Mouse (Mus musculus) CH12.LX (cell line): ENCODE results near the gene Ascl1.

ENCODE experiments used
- CTCF ChIP-seq, 2 experiments: IDR thresholded peaks in 1 of 2; conservative IDR thresholded peaks in 1 of 2; 2 replicates each; pipeline ENCODE4 v1.5.1; 2011 to 2012; ENCODE audit warnings: low read depth in 2 of 2, low read length in 2 of 2, improper control_type of control experiment in 1 of 2, inconsistent platforms in 1 of 2, mild to moderate bottlenecking in 1 of 2, moderate library complexity in 1 of 2
- EP300 ChIP-seq: IDR thresholded peaks from 2 replicates; pipeline ENCODE4 v1.6.1; 2011; ENCODE audit warnings: low read length, improper control_type of control experiment
- KAT2A ChIP-seq: IDR thresholded peaks from 2 replicates; pipeline ENCODE4 v1.6.1; 2012; ENCODE audit warnings: low read length, improper control_type of control experiment, inconsistent platforms; ENCODE audit not compliant: insufficient replicate concordance
- MAFK ChIP-seq: IDR thresholded peaks from 2 replicates; pipeline ENCODE4 v1.6.1; 2011; ENCODE audit warnings: low read length, improper control_type of control experiment; ENCODE audit not compliant: insufficient replicate concordance
- MAZ ChIP-seq: IDR thresholded peaks from 2 replicates; pipeline ENCODE4 v1.6.1; 2012; ENCODE audit warnings: low read depth, mild to moderate bottlenecking, inconsistent platforms, low read length, improper control_type of control experiment, moderate library complexity
- POLR2A ChIP-seq: IDR thresholded peaks from 2 replicates; pipeline ENCODE4 v1.6.1; 2011; ENCODE audit warnings: low read depth, mild to moderate bottlenecking, improper control_type of control experiment, low read length
- POLR2AphosphoS2 ChIP-seq: IDR thresholded peaks from 2 replicates; pipeline ENCODE4 v1.6.1; 2011; ENCODE audit warnings: low read depth, low read length, improper control_type of control experiment
- SMC3 ChIP-seq: IDR thresholded peaks from 2 replicates; pipeline ENCODE4 v1.6.1; 2011; ENCODE audit warnings: low read depth, low read length, improper control_type of control experiment
- USF1 ChIP-seq: IDR thresholded peaks from 2 replicates; pipeline ENCODE4 v1.6.1; 2014; ENCODE audit warnings: low read depth, mild to moderate bottlenecking, inconsistent platforms, low read length, improper control_type of control experiment
- USF2 ChIP-seq: conservative IDR thresholded peaks from 2 replicates; pipeline ENCODE4 v1.6.1; 2011; ENCODE audit warnings: low read depth, low read length, improper control_type of control experiment

DNA sequence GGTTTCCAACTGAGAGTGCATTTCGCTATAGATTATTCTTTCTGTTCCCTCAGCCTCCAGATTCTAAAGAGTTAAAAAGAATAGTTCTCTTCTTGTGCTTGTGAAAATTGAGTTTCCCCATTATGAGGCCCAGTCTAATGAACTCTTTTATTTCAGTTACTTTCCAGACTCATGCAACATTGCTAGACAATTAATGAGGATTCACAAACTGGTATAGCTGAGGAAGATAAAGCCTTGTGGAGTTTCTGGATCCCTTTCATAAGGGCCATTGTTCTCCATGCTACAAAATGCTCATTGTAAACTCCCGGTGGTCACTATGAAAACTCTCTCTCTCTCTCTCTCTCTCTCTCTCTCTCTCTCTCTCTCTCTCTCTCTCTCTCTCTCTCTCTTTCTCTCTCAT, 18.5 kb downstream of the Ascl1 start:
- no peak for TF ChIP-seq MAZ
- TF ChIP-seq POLR2A, result no peak
- TF ChIP-seq CTCF (conservative IDR thresholded peaks at IDR 0.05 in 1 of 2, IDR thresholded peaks at IDR 0.05 in 1 of 2; ENCODE audit: low read depth in 2 of 2, low read length in 2 of 2), result no peak
- no peak for TF ChIP-seq SMC3
- no peak for TF ChIP-seq KAT2A
- no peak for TF ChIP-seq POLR2AphosphoS2
- TF ChIP-seq USF1, result no peak
- TF ChIP-seq USF2, result no peak
- no peak for TF ChIP-seq EP300
- no peak for TF ChIP-seq MAFK
